Mouse (Mus musculus): ENCODE measurements around the gene Hcfc1r1.

Hcfc1r1 gene

GRCm38 (mm10) chr17:23675127-23675526 lies 1.7 kb downstream of the Hcfc1r1 start:
- DNase-seq (ENCODE audit: low spot score in 2 of 2): no peak

- no peak for DNase-seq (ENCODE audit: low spot score in 2 of 2)
These were observed 2.3 kb downstream of the Hcfc1r1 start for GRCm38 (mm10) chr17:23675564-23676281.

- DNase-seq (ENCODE audit: low spot score in 2 of 2): no peak
These were observed 3.2 kb downstream of the Hcfc1r1 start for GRCm38 (mm10) chr17:23676473-23677031.

GRCm38 (mm10) chr17:23677236-23677679 lies 3.9 kb downstream of the Hcfc1r1 start, which contains the start of gene Tnfrsf12a:
Gene Tnfrsf12a (minus strand): TSS chr17:23677468.
- peak; percentile 65 to 76 for DNase-seq (ENCODE audit: low spot score in 2 of 2)

GRCm38 (mm10) chr17:23679127-23679835 lies 5.9 kb downstream of the Hcfc1r1 start, which contains the start of gene Cldn6:
Gene Cldn6 (plus strand): TSS chr17:23679249.
- no peak for DNase-seq (ENCODE audit: low spot score in 2 of 2)

- DNase-seq (ENCODE audit: low spot score in 2 of 2): no peak
These were observed 6.9 kb downstream of the Hcfc1r1 start for GRCm38 (mm10) chr17:23680336-23680735.

- no peak for DNase-seq (ENCODE audit: low spot score in 2 of 2)
These were observed 7.7 kb downstream of the Hcfc1r1 start for GRCm38 (mm10) chr17:23681086-23681485.

- no peak for DNase-seq (ENCODE audit: low spot score in 2 of 2)
These were observed 8.7 kb downstream of the Hcfc1r1 start for GRCm38 (mm10) chr17:23682092-23682491.

- DNase-seq (ENCODE audit: low spot score in 2 of 2): no peak
These were observed 9.1 kb downstream of the Hcfc1r1 start for GRCm38 (mm10) chr17:23682530-23682929.

GRCm38 (mm10) chr17:23683226-23683625 lies 9.8 kb downstream of the Hcfc1r1 start:
- DNase-seq (ENCODE audit: low spot score in 2 of 2): no peak

GRCm38 (mm10) chr17:23683856-23684672 lies 10.7 kb downstream of the Hcfc1r1 start, which contains the start of gene Cldn9:
Gene Cldn9 (minus strand): TSS chr17:23684026.
- no peak for DNase-seq (ENCODE audit: low spot score in 2 of 2)

- no peak for DNase-seq (ENCODE audit: low spot score in 2 of 2)
These were observed 21.1 kb downstream of the Hcfc1r1 start for GRCm38 (mm10) chr17:23694491-23694890.

- no peak for DNase-seq (ENCODE audit: low spot score in 2 of 2)
These were observed 22.4 kb downstream of the Hcfc1r1 start for GRCm38 (mm10) chr17:23695801-23696200.

- peak in 1 of 2 experiments; percentile 39 for DNase-seq (ENCODE audit: low spot score in 2 of 2)
These were observed 26.0 kb downstream of the Hcfc1r1 start for GRCm38 (mm10) chr17:23699131-23700077.

- peak; percentile 85 to 90 for DNase-seq (ENCODE audit: low spot score in 2 of 2)
These were observed 26.7 kb downstream of the Hcfc1r1 start for GRCm38 (mm10) chr17:23700079-23700478.

GRCm38 (mm10) chr17:23703301-23703700 lies 29.9 kb downstream of the Hcfc1r1 start:
- no peak for DNase-seq (ENCODE audit: low spot score in 2 of 2)

GRCm38 (mm10) chr17:23704741-23705140 lies 31.3 kb downstream of the Hcfc1r1 start:
- DNase-seq (ENCODE audit: low spot score in 2 of 2): no peak

- no peak for DNase-seq (ENCODE audit: low spot score in 2 of 2)
These were observed 32.2 kb downstream of the Hcfc1r1 start for GRCm38 (mm10) chr17:23705525-23706104.

GRCm38 (mm10) chr17:23706212-23706611 lies 32.8 kb downstream of the Hcfc1r1 start:
- peak; percentile 54 to 71 for DNase-seq (ENCODE audit: low spot score in 2 of 2)

- no peak for DNase-seq (ENCODE audit: low spot score in 2 of 2)
These were observed 43.6 kb downstream of the Hcfc1r1 start for GRCm38 (mm10) chr17:23717003-23717402.

Data from frontal cortex, postnatal 10 days (tissue).